ENCODE assay signal across 11 mouse cellular contexts in the genomic region with DNA sequence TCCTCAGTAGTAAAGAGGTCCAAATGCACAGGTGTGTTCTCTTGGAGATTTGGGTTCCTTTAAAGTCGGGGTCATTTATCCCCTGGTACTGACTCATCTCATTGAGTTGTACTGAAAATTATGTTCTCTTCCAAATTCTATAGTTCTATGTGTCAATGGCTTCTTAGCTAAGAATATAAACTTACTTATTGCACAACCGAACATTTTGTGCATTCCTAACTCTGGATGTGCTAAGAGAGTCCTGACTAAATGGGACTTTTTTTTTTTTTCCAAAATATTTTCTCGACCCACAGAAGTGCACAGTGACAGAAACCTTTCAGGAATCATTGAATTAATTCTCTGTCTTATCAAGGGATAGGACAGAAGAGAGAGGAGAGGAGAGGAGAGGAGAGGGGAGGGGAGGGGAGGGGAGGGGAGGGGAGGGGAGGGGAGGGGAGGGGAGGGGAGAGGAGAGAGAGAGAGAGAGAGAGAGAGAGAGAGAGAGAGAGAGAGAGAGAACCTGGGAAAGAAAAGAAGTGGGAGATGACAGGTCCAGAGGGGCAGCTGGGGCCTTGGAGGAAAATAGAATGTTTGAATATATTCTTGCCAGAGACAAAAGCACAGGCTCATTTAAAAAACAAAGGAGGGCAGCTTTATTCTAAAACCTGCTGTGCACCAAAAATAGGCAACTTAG.
A peak's percentile ranks its signal among the peaks of the same experiment; 100 is the strongest.
DNase-seq lines count a peak whose midpoint lies in the region; ATAC-seq and TF ChIP-seq lines count a peak whose summit lies in the region.
"Had no signal": no experiment of that assay in that cellular context is flagged by ENCODE, and none has a peak within 500 bp of the region (broad histone marks: within the 10 kb centered on the region; RNA-seq: fewer than 3 reads in every experiment).

No protein-coding gene starts in this region.

- H3K36me3 ChIP-seq in forebrain, embryonic 15.5 days = no peaks in the 10 kb centered on the region
- H3K36me3 ChIP-seq in midbrain, embryonic 10.5 days = no peaks in the 10 kb centered on the region
- H3K36me3 ChIP-seq: stomach, embryonic 15.5 days had no signal

- DNase-seq in left cerebral cortex, adult 2 months (ENCODE audit: extremely low spot score in 1 of 2, low spot score in 2 of 2) = no peak
- DNase-seq in left cerebral cortex, postnatal 14 days (ENCODE audit: low spot score in 2 of 2) = no peak
- no peak for DNase-seq in midbrain, embryonic 10.5 days (ENCODE audit: low spot score)
- no peak for DNase-seq in frontal cortex, postnatal 36 days (ENCODE audit: low spot score in 2 of 2)
- no peak for DNase-seq in lung, postnatal 36 days
- DNase-seq: lung, embryonic 14.5 days; thymus, postnatal 36 days had no signal

- no peaks in the 10 kb centered on the region for H3K9me3 ChIP-seq in forebrain, embryonic 15.5 days
- no peaks in the 10 kb centered on the region for H3K9me3 ChIP-seq in midbrain, embryonic 10.5 days (replicated peaks)
- H3K9me3 ChIP-seq: stomach, embryonic 15.5 days had no signal

- peak overlapping the region; percentile 86 for H3K27ac ChIP-seq in left cerebral cortex, adult 2 months
- H3K27ac ChIP-seq in forebrain, embryonic 15.5 days (replicated peaks) = peak overlapping the region; percentile 83
- H3K27ac ChIP-seq in midbrain, embryonic 10.5 days (replicated peaks) = no peak overlapping the region
- no peak overlapping the region for H3K27ac ChIP-seq in olfactory bulb, adult 2 months (ENCODE audit: insufficient read depth, low read depth, low read length)
- H3K27ac ChIP-seq: stomach, embryonic 15.5 days had no signal

- ATAC-seq in forebrain, embryonic 15.5 days (replicated peaks) = no peak
- ATAC-seq: CD4-positive, CD25-positive, alpha-beta regulatory T cell, adult 4 months had no signal

- intact Hi-C loops in left cerebral cortex, adult 2 months (cut with DNase I) = loop anchor here (2.0 to 5.0 kb wide), 2 partner anchors 34 to 176 kb away; no protein-coding TSS in a partner anchor
- intact Hi-C loops in left cerebral cortex, postnatal 14 days (cut with DNase I) = loop anchor here (10.0 kb wide), 1 partner anchor 284 kb away; no protein-coding TSS in a partner anchor

- no peak overlapping the region for H3K4me3 ChIP-seq in left cerebral cortex, adult 2 months
- H3K4me3 ChIP-seq in forebrain, embryonic 15.5 days = no peak overlapping the region
- peak overlapping the region; percentile 30 for H3K4me3 ChIP-seq in midbrain, embryonic 10.5 days
- 0 out of 2 replicates have a peak overlapping the region, but pooled peaks have one; percentile 2 for H3K4me3 ChIP-seq in olfactory bulb, adult 2 months (ENCODE audit: insufficient read depth, low read depth, low read length)
- H3K4me3 ChIP-seq: stomach, embryonic 15.5 days had no signal

- no peaks in the 10 kb centered on the region for H3K27me3 ChIP-seq in forebrain, embryonic 15.5 days
- H3K27me3 ChIP-seq in midbrain, embryonic 10.5 days (ENCODE audit: low read depth, poor library complexity, severe bottlenecking) = no peaks in the 10 kb centered on the region; the same call in 1 of the 2 replicates
- H3K27me3 ChIP-seq: stomach, embryonic 15.5 days had no signal

- no peak for TF ChIP-seq POLR2A in olfactory bulb, adult 2 months (IDR thresholded peaks at IDR 0.05; ENCODE audit: insufficient read depth, low read depth, low read length)

- H3K4me2 ChIP-seq in forebrain, embryonic 15.5 days (replicated peaks) = peak overlapping the region; percentile 34
- H3K4me2 ChIP-seq: lung, embryonic 14.5 days; stomach, embryonic 15.5 days had no signal

- WGBS in forebrain, embryonic 15.5 days = 60% methylated on average over 3 of the region's 3 CpGs
- WGBS in midbrain, embryonic 10.5 days = 73% methylated on average over 3 of the region's 3 CpGs
- 61% methylated on average over 3 of the region's 3 CpGs for WGBS in olfactory bulb, adult 2 months

- no peak for TF ChIP-seq CTCF in left cerebral cortex, adult 2 months (IDR thresholded peaks at IDR 0.05)
- TF ChIP-seq CTCF in olfactory bulb, adult 2 months (IDR thresholded peaks at IDR 0.05; ENCODE audit: insufficient read depth, low read depth, low read length) = no peak

- H3K9ac ChIP-seq in forebrain, embryonic 15.5 days (replicated peaks) = 0 out of 2 replicates have a peak overlapping the region, but pooled peaks have one; percentile 11
- H3K9ac ChIP-seq: lung, embryonic 14.5 days; stomach, embryonic 15.5 days had no signal

- peaks cover 27% of the 10 kb centered on the region for H3K4me1 ChIP-seq in forebrain, embryonic 15.5 days
- peaks cover 7% of the 10 kb centered on the region for H3K4me1 ChIP-seq in midbrain, embryonic 10.5 days
- H3K4me1 ChIP-seq in olfactory bulb, adult 2 months (ENCODE audit: control insufficient read depth, insufficient read depth, low read length) = peaks cover 2% of the 10 kb centered on the region; the same call in 1 of the 2 replicates
- H3K4me1 ChIP-seq: stomach, embryonic 15.5 days had no signal

Comparison
In these comparisons a context has a peak if more than half of its experiments do, and no peak if none do; other contexts are left out.
1. H3K27ac ChIP-seq: peak in left cerebral cortex, adult 2 months (single experiment) and forebrain, embryonic 15.5 days (single experiment); none in midbrain, embryonic 10.5 days (single experiment) and olfactory bulb, adult 2 months (single experiment).
2. H3K4me3 ChIP-seq: peak in midbrain, embryonic 10.5 days (single experiment) and olfactory bulb, adult 2 months (single experiment); none in left cerebral cortex, adult 2 months (single experiment) and forebrain, embryonic 15.5 days (single experiment).